Mouse (Mus musculus) urinary bladder, adult 2 months (tissue): ENCODE results near the gene Sprn. TPM values are rescaled to one million over a fixed set of nuclear protein-coding genes. Genes with fewer than 3 reads are reported as not detected.

ENCODE experiments used
- DNase-seq: peaks from one replicate; pipeline ENCODE4 v3.0.0; 2022; ENCODE audit warnings: low spot score
- polyA plus RNA-seq: library from polyadenylated mRNA; depleted of rRNA; stranded (reverse); fragments of >200 nt; gene quantifications from 2 replicates; pipeline ENCODE4 v1.2.3, GENCODE M21; 2012; rRNA removed

The Sprn gene
- 4.8 and 8.9 TPM in 2 replicates for polyA plus RNA-seq

DNA sequence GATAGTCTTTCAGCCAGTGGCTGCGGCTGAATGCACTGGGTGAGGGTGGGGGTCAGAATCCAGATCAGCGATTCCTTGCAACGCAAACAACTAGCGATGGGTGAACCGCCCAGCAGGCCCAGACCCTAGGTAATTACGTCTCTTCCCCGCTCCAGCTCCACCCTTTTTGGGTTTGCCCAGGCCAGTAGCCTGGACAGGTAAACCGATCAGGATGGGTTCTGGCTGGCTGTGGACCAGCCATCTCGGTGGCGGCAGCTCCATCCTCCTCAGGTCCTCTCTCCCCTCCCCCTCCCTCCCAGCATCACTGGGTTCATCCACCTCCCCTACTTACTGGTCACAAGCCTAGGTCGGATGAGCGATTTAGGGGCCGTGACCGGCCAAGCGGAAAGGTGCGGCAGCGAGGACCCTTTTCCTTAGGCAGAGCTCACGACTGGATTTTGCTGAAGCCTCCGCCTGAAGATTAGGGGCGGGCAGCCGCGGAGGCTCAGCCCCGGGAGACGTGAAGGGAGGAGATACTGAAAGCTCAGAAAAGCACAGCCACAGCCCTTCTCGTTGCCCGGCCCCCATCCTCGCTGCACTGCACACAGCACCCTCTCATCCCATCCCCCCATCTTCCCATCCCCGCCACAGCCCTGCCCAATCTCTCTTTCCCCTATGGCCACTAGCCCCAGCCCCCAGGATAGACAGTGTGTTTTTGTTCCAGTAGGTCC lies at the start of gene Sprn:
Gene Sprn, minus strand, starts transcription at position 660 of the 710 bp plus-strand sequence.
- DNase-seq: no peak

DNA sequence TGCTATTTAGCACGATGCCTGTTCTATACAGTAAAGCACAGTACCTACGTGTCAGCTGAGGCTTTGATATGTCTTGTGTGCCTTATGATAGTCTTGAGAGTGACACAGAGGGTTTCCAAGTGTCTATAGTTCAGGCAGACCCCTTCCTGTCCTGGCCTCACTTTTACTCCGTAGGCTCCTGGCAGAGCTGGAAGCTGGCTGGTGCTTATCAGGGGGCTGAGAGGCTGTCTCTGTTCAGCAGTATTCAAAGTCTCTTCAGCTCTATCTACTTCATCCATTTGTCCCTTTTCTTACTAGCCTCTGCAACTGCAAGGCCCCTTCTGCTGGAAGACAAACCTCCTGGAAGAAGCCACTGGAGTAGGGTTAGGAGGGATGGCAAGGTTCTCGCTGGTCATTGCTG lies 46.4 kb upstream of the Sprn start:
- no peak for DNase-seq

DNA sequence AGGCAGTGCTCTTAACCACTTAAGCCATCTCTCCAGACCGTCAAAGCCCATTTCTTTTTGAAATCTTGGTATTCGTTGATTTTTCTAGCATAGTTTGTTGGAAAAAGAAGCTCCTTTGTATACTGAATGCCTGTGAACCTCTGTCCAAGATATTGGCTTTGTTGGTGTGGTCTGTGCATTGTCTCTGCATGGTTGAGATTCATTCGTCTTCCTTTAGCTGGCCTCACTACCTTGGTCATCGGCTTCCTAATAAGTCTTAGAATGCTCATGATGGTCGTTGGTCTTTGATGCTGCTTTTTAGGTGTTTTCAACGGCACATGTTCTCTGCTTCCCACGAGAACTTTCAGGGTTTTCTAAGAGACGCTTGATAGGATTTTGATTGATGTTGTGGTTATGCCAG lies 41.3 kb upstream of the Sprn start:
- no peak for DNase-seq

DNA sequence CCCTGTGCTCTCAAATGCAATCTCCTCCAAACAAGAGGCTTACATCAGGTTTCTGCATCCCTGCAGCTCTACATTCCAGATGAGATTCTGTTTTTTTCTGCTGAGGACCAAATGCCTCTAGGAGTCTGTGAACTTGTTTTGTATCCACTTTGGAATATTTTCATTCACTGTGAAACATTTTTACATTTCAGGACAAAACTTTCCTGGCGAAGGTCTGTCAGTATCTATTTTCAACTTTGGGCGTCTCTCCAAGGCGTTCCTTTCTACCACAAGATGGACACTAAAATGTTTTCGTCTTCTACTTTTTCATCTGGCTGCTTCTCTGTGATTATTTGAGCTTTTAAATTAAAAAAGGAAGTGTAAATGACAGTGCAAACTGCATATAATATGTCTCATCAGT lies 39.4 kb upstream of the Sprn start:
- no peak for DNase-seq

DNA sequence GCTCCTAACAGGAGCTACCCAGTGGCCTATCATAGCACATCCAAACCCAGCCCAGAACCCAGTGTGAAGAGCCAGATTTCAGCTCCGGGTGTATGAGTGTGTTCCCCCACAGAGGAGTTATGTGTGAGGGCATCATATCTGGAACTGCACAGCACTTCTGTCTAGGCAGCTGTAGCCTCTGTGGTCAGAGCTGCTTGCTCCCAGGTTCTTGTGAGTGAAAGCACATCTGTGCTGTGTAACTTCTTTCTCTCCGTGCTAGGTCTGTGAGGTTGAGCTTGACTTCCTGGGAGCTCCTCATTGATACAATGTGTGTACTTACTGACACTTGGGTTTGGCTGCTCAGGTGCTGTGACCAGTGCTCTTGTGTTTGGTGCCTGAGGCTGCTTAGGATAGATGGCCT lies 38.2 kb upstream of the Sprn start:
- DNase-seq: no peak

DNA sequence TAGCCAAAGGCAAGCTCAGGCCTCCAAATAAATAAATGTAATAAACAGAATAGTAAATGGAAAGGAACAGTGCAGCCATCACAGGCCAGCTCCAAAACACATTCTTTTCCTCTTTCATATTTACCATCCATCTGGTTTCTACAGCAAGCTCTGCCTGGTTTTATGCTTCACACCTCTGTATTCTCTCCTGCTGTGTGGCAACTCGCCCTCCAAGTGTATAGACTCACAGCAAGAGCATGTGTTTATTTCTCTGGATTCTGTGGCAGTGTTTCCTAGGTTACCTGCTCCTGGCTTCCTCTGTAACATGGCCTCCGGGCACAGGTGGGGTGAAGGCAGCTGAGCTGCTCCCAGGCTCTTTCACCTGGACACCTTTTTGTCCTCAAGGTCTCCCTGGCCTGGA lies 37.8 kb upstream of the Sprn start:
- no peak for DNase-seq

DNA sequence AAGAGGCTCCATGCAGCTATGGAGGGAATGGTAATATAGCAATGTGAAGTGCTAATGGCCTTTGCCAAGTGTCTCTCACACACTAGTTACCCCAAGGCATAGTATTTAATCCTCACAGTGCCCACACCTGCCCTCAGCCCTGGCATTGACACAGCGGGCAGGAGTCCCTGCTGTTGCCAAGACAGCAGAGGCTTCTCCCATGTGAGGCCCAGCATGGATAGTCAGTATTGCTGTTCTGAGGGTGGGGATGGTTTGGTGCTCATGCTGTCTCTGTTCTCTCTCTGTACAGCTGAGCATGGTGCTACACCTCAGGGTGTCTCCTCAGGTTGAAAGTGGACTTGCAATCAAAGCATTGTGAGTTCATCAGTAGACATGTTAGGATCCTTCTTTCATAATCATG lies 35.8 kb upstream of the Sprn start:
- DNase-seq: no peak

DNA sequence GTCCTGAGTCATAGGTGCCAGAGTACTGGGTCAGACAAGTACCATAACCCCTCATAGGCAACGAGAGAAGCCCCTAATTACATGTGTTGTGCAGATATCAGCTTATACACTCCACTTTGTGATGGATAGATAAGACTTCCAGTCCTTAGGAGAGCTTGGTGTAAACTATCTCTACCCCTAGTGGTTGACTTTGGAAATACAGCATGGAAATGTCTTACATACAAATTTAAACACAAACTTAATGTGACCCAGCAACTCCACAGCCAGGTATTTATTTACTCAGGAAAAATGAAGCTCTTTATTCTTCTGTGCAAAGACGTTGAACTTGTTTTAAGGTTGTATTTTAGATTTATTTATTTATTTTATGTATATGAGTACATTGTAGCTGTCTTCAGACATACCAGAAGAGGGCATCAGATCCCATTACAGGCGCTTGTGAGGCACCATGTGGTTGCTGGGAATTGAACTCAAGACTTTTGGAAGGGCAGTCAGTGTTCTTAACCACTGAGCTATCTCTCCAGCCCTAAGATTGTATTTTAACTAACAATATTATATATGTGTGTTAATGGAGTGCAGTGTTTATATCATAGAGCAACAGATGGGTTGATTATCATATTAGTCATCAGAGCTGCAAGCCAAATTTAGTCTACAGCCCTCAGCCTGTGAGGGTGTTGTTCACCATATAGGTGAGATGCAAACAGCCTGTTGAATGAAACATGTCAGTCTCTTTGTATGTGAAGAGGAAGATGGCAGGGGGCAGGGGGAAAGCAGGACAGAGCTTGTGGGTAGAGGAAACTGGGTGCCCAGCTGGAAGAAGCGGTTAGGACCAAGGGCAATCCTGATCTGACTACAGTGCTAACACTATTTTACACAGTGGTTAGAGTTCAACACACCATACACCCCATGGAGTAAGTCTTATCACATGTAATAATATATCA lies 34.0 kb upstream of the Sprn start:
- no peak for DNase-seq

DNA sequence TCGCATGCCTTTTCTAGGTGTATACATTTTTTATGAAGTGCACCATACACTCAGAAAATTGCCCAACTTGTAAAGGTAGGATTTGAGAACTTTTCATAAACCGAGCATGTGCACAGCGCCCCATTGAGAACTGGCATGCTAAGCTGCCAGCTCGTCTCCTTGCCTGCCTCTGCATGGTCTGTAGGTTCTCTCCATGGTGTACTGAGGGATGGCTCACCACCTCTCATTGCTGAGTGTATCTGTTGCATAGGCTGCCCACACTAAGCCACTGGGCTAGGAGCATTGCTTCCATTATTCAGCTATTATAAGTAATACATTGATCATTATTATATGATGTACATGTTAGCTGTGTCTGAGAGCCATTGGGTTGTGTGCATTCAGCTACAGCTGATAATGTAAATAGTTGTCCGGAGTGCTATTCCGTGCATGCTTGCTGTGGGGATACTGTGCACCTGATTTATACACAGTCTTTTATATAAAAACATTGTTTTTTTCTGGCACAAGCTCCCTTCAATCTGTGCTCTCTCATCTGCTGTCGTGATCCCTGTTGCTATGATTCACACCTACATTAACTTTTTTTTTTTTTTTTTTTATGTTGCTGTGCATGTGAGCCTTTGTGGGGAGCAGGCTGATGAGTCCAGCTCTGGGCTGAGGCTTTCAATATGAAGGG lies 33.2 kb upstream of the Sprn start:
- DNase-seq: no peak

DNA sequence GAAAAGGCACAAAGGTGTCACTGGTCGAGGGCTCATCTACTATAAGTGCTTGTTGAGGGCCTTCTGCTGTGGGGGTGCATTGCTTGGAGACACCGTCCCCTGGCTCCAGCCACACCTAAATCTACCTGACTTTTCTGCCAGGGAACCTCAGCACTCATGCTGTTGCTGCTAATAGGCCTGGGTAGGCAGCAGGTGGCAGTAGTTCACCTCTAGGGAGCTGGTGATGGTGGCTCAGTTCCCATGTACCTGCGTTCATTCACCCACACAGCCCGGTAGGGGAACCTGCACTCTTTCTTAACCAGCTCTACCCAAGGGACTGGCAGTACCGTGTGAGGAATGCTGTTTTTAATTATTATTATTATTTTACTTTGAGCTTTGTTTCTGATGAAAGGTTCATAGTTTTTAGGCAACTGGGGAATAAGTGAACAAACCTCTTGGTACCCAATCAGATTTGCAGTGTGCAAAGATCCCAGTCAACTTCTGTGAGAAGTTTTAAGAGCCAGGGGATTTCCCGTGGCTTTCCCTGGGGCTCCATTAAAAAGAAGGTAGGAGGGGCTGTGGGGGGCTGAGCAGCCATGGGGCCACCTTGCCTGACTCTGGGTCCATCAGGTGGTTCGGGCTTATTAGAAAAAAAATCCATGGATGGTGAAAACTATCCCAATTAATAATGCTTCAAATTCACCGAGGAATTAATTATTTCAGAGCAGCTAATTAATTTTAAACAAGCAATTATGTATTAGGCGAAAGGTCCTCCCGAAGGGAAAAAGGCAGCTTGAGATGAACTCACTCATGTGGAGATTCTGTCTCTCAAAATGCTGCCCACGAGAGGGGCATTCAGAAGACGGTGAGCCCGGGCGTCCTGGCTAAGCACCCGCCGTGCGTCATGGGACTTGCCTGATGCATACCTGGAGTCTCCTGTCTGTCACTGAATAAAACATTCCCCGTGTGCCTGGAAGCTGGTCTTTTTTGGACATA lies 32.3 kb upstream of the Sprn start:
- DNase-seq: no peak

DNA sequence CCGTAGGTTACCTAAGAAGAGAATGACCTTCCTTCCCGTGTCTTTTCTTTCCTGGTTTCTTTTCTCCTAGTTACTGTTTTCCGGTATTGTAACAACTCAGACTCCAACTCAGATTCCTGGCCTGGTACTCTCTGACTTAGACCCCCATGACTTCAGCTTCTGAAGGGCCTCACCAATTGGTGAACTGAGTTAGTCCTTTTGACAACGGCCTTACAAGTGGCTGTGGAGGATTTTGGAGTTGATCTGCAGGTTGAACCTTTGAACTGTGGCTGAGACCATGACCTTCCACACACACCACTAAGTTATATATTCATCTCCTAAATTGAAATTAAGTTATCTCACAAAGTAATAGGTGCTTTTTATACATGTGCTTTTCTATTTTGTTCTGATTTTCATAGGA lies 29.5 kb upstream of the Sprn start:
- no peak for DNase-seq

DNA sequence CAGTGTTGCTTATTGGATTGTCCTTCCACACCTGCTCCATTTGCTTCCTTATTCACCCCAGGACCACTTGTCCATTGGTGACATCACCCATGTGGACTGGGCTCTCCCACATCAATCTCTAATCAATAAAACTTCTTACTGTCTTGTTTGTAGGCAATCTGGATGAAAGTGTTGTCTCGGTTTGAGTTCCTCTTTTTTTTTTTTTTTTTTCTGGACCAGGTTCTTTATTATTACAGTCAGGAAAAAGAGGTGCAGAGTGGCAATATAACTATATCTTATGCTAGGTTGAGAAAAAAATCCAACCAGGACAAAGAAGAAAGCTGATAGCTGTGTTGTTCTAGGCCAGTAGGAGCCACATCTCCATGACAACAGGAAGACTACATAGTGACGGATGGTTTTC lies 26.0 kb upstream of the Sprn start:
- DNase-seq: no peak

DNA sequence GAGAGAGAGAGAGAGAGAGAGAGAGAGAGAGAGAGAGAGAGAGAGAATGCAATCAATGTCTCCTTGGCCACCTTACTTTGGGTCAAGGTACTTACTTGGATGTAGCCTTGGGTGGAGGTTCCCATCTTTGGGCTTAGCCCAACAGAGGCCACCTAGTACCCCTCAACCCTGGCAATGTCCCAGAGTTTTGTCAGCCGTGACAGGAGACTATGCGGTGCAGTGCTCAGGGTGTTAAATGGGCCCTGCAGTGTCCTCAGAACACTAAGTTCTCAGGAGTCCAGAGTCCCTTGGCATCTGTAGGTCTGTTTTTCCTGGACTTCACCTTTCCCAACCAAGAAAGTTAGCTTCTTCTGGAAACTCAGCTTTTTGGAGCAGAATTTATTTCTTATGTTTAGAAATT lies 24.5 kb upstream of the Sprn start:
- no peak for DNase-seq

DNA sequence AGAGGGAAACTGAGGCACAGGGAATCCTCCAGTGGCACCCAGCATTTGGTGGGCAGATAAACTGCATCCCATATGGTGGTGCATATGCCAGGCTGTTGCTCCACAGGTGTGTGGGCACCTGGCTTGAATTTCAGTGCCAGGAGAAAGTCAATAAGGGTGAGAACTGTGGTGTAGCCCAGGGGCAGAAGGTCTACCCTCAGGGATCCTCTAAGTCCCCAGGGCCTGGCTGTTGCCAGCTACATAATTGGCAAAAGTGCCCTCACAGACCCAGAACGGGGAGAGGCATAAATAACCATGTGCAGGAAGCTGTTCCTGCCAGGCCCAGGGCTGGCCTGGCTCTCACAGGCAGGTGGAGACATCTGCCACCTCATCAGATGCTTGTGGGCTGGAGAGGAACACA lies 18.3 kb upstream of the Sprn start, which contains the start of gene Olfr523:
Gene Olfr523, plus strand, starts transcription at position 282 of the 400 bp plus-strand sequence.
- no peak for DNase-seq

DNA sequence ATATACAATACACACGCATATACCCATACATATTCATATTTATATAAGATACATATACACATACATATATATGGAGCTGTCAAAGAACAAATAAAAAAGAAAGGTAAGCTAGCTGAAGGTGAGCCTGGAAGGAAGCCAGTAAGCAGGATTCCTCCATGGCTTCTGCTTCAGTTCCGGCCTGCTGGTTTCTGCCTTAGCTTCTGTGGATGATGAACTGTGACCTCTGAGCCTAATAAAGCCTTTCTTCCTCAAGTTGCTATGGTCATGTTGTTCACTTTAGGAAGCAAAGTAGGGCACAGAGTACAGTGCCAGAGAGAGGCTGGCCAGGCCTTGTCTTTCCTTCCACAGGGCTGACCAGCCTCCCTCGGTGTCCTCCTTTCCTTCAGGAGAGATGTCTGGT lies 16.2 kb upstream of the Sprn start:
- DNase-seq: no peak

DNA sequence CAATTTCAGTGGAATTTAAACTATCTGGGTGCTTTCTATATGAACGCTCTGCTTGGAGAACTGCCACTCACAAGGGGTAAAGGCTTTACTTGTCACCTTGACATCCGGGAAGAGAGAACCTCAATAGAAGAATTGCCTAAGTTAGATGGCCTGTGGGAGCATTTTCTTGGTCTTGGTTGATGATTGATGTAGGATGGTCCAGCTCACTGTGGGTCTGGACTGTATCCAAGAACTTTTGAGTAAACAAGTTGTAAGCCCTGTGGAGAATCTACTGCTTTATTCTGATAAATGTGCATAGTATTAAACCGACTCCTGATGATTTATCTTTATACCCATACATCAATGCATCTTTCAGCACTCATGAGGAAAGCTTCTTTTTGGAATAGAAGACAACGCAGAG lies 14.7 kb upstream of the Sprn start:
- no peak for DNase-seq

DNA sequence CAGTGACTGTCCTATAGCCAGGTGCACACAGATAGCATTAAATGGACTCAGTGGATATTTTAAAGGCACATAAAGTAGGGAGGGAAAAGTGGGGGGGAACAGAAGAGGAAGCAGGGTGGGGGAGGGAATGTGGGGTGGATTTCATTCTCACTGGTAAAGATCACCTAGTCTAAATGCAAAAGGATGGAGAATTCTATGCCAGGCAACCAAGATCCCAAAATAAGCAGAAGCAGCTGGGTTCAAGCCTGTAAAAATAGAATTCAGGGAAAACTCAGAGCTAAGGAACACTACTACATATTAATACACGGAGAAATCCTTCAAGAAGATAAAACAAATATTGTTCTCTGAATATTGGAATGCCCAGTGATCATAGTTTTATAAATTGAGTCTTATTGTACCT lies 13.3 kb upstream of the Sprn start:
- DNase-seq: no peak

DNA sequence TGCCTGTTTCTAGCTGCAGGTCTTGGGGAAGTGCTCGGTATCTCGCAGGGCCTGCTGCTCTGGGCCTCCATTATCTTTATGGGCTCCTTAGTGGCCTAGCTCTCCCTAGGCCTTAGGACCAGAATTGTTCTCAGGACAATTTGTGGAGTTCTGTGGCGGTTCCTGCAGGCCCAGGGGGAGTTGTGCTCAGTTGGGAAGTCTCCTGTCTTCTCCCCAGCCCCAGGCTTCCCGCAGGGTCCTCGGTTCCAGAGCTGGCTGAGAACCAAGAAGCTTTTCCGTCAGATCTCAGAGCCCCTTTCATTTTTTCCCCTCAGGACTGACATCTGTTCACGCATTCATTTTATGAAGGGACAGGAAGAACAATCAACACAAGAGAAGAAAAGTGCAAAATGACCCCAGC lies 10.0 kb upstream of the Sprn start, which contains the start of gene Olfr522:
Gene Olfr522, minus strand, starts transcription at position 101 of the 400 bp plus-strand sequence.
- no peak for DNase-seq

DNA sequence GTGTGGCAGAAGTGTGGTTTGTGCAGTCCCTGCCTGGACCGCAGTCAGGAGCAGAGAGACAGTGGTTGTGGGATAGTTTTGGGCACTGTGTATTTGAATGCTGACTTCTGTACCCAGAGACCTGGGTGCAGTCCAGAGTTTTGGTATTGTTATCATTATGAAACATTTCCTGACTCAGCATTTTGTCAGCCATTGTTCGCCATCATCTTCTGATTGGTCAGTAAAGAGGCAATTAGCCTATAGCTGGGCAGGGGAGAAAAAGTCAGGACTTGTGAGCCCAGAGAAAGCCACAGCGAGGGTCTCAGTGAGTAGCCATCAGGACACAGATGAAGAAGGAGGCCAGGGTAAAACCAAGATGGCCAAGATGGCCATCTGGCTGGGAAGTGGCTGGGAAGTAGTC lies 5.7 kb upstream of the Sprn start:
- no peak for DNase-seq

DNA sequence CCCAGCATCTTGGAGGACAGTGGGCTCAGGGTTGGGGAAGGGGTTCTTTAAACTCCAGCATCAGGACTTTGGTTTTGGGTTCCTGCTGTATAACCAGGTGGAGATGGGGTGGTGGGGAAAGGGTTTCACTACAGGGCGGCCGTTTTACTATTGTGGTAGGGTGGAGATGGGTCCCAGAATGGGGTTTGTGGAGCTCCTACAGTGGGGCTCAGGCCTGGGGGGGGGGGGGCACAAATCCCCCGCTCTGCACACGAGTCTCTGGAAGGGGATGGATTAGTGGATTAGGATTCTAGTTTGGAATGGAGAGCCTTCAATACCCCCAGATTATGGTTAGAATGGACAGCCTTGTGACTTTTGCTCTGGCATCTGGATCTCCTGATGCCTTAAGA lies 854 bp downstream of the Sprn start:
- DNase-seq: no peak

DNA sequence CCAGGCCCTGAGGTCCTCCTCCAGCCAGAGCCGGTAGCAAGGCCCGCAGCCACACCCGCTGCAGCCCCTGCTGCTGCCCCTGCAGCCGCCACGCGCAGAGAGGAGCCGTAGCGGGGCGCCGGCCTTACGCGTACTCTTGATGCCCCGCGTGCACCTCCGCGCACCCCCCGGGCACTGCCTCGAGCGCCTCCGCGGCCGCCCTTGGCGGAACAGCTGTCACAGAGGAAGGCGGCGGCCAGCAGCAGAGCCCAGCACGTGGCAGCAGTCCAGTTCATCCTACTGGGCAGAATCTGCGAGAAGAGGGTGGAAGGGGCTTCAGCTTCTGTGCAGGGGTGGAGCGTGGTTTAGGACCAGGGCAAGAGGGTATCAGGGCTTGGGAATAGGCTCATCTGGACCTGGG lies 1.3 kb downstream of the Sprn start:
- DNase-seq: no peak
